Mouse (Mus musculus) kidney, adult 8-10 months (tissue): ENCODE results near the gene Id3.
A peak's percentile ranks its signal among the peaks of the same experiment; 100 is the strongest.

ENCODE experiments used
- DNase-seq, 2 experiments: peaks; one replicate each; pipeline ENCODE4 v3.0.0; 2022

Id3 gene

GRCm38 (mm10) chr4:136179456-136179855, 36.2 kb downstream of the Id3 start:
- no peak for DNase-seq

GRCm38 (mm10) chr4:136179998-136180397, 36.7 kb downstream of the Id3 start:
- peak; percentile 75 to 90 for DNase-seq

GRCm38 (mm10) chr4:136180408-136181330, 37.4 kb downstream of the Id3 start:
- DNase-seq = peak; percentile 91

GRCm38 (mm10) chr4:136181367-136181766, 38.1 kb downstream of the Id3 start:
- no peak for DNase-seq

GRCm38 (mm10) chr4:136185375-136185774, 42.1 kb downstream of the Id3 start:
- peak in 1 of 2 experiments; percentile 37 for DNase-seq

- no peak for DNase-seq
Measured at GRCm38 (mm10) chr4:136186315-136186714, 43.0 kb downstream of the Id3 start.

- DNase-seq = peak; percentile 42 to 60
Measured at GRCm38 (mm10) chr4:136186739-136187472, 43.6 kb downstream of the Id3 start.

- DNase-seq = no peak
Measured at GRCm38 (mm10) chr4:136188973-136189737, 45.9 kb downstream of the Id3 start.

- DNase-seq = no peak
Measured at GRCm38 (mm10) chr4:136189912-136190311, 46.6 kb downstream of the Id3 start.

- no peak for DNase-seq
Measured at GRCm38 (mm10) chr4:136193571-136193970, 50.3 kb downstream of the Id3 start.

GRCm38 (mm10) chr4:136195029-136195428, 51.7 kb downstream of the Id3 start:
- DNase-seq = no peak
